Comparison of ENCODE assay signal across 24 mouse cellular contexts in the genomic region with DNA sequence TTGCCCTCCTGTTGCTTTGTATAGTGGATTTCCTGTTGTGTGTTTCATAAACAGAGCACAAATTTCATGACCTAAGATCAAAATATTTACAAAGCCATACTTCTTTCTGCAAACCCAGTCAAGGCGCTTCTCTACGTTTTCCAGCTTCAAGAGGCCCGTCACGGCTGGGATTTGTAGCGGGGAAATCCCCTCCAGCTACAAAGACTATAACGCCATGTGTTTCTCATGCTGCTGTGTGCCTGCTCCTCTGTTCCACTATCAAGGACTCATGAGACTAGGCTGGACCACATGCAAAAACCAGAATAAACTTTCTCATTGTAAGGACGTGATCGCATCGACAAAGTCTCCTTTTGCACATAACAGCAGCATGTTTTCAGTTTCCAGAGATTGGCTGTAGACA.
DNase-seq lines count a peak whose midpoint lies in the region; ATAC-seq and TF ChIP-seq lines count a peak whose summit lies in the region.
"Had no signal": no experiment of that assay in that cellular context is flagged by ENCODE, and none has a peak within 500 bp of the region (broad histone marks: within the 10 kb centered on the region; RNA-seq: fewer than 3 reads in every experiment).

No protein-coding gene starts in this region.

- no peaks in the 10 kb centered on the region for H3K4me1 ChIP-seq in lung, adult 2 months (ENCODE audit: control insufficient read depth, insufficient read depth, low read length)
- H3K4me1 ChIP-seq in embryonic facial prominence, embryonic 10.5 days: peaks cover 16% of the 10 kb centered on the region
- H3K4me1 ChIP-seq: heart, embryonic 15.5 days had no signal

- no peaks in the 10 kb centered on the region for H3K9me3 ChIP-seq in embryonic facial prominence, embryonic 10.5 days
- H3K9me3 ChIP-seq: embryonic facial prominence, embryonic 13.5 days; forebrain, embryonic 12.5 days; heart, embryonic 15.5 days; hindbrain, embryonic 10.5 days had no signal

- no peak for TF ChIP-seq POLR2A in lung, adult 2 months (IDR thresholded peaks at IDR 0.05; ENCODE audit: borderline replicate concordance, extremely low read depth, low read depth, low read length)

- ATAC-seq in monocyte, adult 5-6 weeks (replicated peaks; ENCODE audit: insufficient number of reproducible peaks, low FRiP score, low TSS enrichment, poor library complexity, severe bottlenecking): no peak
- ATAC-seq: activated CD4-positive, CD25-positive, alpha-beta regulatory T cell, adult 4 months; forebrain, embryonic 16.5 days; inflammation-experienced regulatory T-cells, adult 6 months; Patski had no signal

- H3K36me3 ChIP-seq in embryonic facial prominence, embryonic 10.5 days (replicated peaks): no peaks in the 10 kb centered on the region
- H3K36me3 ChIP-seq: embryonic facial prominence, embryonic 13.5 days; forebrain, embryonic 12.5 days; heart, embryonic 15.5 days; hindbrain, embryonic 10.5 days had no signal

- H3K4me3 ChIP-seq in lung, adult 2 months (replicated peaks; ENCODE audit: extremely low read depth, low read depth, low read length): no peak overlapping the region
- H3K4me3 ChIP-seq in embryonic facial prominence, embryonic 10.5 days: no peak overlapping the region
- H3K4me3 ChIP-seq in left cerebral cortex, adult 2 months: no peak overlapping the region
- H3K4me3 ChIP-seq: embryonic facial prominence, embryonic 13.5 days; forebrain, embryonic 12.5 days; heart, adult 2 months; heart, embryonic 15.5 days; hindbrain, embryonic 10.5 days had no signal

- 64% methylated on average over 9 of the region's 9 CpGs for WGBS in lung, adult 2 months
- WGBS in embryonic facial prominence, embryonic 10.5 days: 66% methylated on average over 9 of the region's 9 CpGs

- peak; percentile 30 for DNase-seq in embryo, embryonic 11 days
- no peak for DNase-seq in embryo, embryonic 9.5 days (ENCODE audit: extremely low spot score)
- DNase-seq in lung, postnatal 36 days: peak; percentile 11
- DNase-seq in lung, adult 2 months: no peak
- peak; percentile 18 for DNase-seq in embryonic facial prominence, embryonic 10.5 days (ENCODE audit: low spot score)
- peak; percentile 28 for DNase-seq in naive thymus-derived CD4-positive, alpha-beta T cell, adult 2 months (ENCODE audit: low read depth)
- no peak for DNase-seq in left cerebral cortex, adult 2 months (ENCODE audit: extremely low spot score in 1 of 2, low spot score in 2 of 2)
- DNase-seq: adrenal gland, postnatal 25 days; cerebellum, adult 18-20 months; cerebellum, adult 9-11 months; cerebellum, postnatal 36 days; gastrocnemius, postnatal 10 days; heart, adult 2 months; heart, postnatal 14 days had no signal

- H3K27me3 ChIP-seq in embryonic facial prominence, embryonic 10.5 days (replicated peaks; ENCODE audit: low read depth, poor library complexity, severe bottlenecking): no peaks in the 10 kb centered on the region
- H3K27me3 ChIP-seq: embryonic facial prominence, embryonic 13.5 days; forebrain, embryonic 12.5 days; heart, embryonic 15.5 days had no signal

- H3K27ac ChIP-seq in embryonic facial prominence, embryonic 10.5 days (replicated peaks): no peak overlapping the region
- H3K27ac ChIP-seq in left cerebral cortex, adult 2 months: no peak overlapping the region
- H3K27ac ChIP-seq: embryonic facial prominence, embryonic 13.5 days; forebrain, embryonic 12.5 days; heart, adult 2 months; heart, embryonic 15.5 days; hindbrain, embryonic 10.5 days; hindbrain, embryonic 14.5 days had no signal

- TF ChIP-seq CTCF in lung, adult 2 months (IDR thresholded peaks at IDR 0.05; ENCODE audit: insufficient read depth, low read length): no peak
- TF ChIP-seq CTCF in left cerebral cortex, adult 2 months (IDR thresholded peaks at IDR 0.05): no peak

- intact Hi-C loops in left cerebral cortex, adult 2 months (cut with DNase I): no loop called here

Comparison
In these comparisons a context has a peak if more than half of its experiments do, and no peak if none do; other contexts are left out.
1. DNase-seq: peak in embryo, embryonic 11 days (single experiment), lung, postnatal 36 days (single experiment), embryonic facial prominence, embryonic 10.5 days (single experiment) and naive thymus-derived CD4-positive, alpha-beta T cell, adult 2 months (single experiment); none in embryo, embryonic 9.5 days (single experiment), lung, adult 2 months (single experiment) and left cerebral cortex, adult 2 months (0 of 2).